Mouse (Mus musculus) neural tube, embryonic 11.5 days (tissue): Measurements from ENCODE around the gene Kctd17. TPM values are rescaled to one million over a fixed set of nuclear protein-coding genes. Genes with fewer than 3 reads are reported as not detected.
A peak's percentile ranks its signal among the peaks of the same experiment; 100 is the strongest.

Experiments used
- ATAC-seq: fragments of 200-750 bp; cut with Nextera tagmentation; 2 replicates; pipeline ENCODE4 v1.8.0; 2017; ENCODE audit warnings: moderate number of reproducible peaks, mild to moderate bottlenecking, moderate TSS enrichment, moderate library complexity; ENCODE audit not compliant: insufficient read depth, low FRiP score, low TSS enrichment
- DNase-seq: peaks from one replicate; pipeline ENCODE4 v3.0.0-alpha.2; 2015; ENCODE audit warnings: low spot score
- H3K27ac ChIP-seq: fragments of 300-500 bp; sonication (generic); 2 replicates; pipeline ENCODE4 v1.5.1; 2014; ENCODE audit warnings: low read depth, mild to moderate bottlenecking, low read length
- H3K27me3 ChIP-seq: fragments of 300-500 bp; sonication (generic); 2 replicates; pipeline ENCODE4 v1.6.1; 2014; ENCODE audit warnings: mild to moderate bottlenecking, low read length, mixed read lengths; ENCODE audit not compliant: control insufficient read depth, insufficient read depth
- H3K36me3 ChIP-seq: fragments of 300-500 bp; sonication (generic); 2 replicates; pipeline ENCODE4 v1.6.1; 2014; ENCODE audit warnings: mild to moderate bottlenecking, low read length, moderate library complexity, mixed read lengths; ENCODE audit not compliant: control insufficient read depth, insufficient read depth
- H3K4me1 ChIP-seq: fragments of 300-500 bp; sonication (generic); 2 replicates; pipeline ENCODE4 v1.6.1; 2014; ENCODE audit warnings: low read length, mixed read lengths; ENCODE audit not compliant: control insufficient read depth, insufficient read depth
- H3K4me2 ChIP-seq: fragments of 300-500 bp; sonication (generic); 2 replicates; pipeline ENCODE4 v1.6.1; 2014; ENCODE audit warnings: low read depth, mild to moderate bottlenecking, moderate library complexity
- H3K4me3 ChIP-seq: fragments of 300-500 bp; sonication (generic); 2 replicates; pipeline ENCODE4 v1.5.1; 2014; ENCODE audit warnings: low read depth, low read length
- H3K9ac ChIP-seq: fragments of 300-500 bp; sonication (generic); 2 replicates; pipeline ENCODE4 v1.6.1; 2014; ENCODE audit warnings: mild to moderate bottlenecking, low read length
- H3K9me3 ChIP-seq: fragments of 300-500 bp; sonication (generic); 2 replicates; pipeline ENCODE4 v1.6.1; 2016; ENCODE audit warnings: low read length; ENCODE audit not compliant: control insufficient read depth
- WGBS: fragments of 180-500 bp; shearing (Covaris S2); extraction: QIAGEN DNeasy Blood & Tissue Kit; methylation state at CpG from one replicate; pipeline ENCODE4 v1.1.7; 2014; 5-methylcytosine and 5-hydroxymethylcytosine counted together
- polyA plus RNA-seq: library from polyadenylated mRNA; unstranded; fragments of >200 nt; fragmentation: Nextera tagmentation; extraction: Ambion mirVana; gene quantifications from 2 replicates; pipeline ENCODE4 v1.2.1, GENCODE M21; 2014

The Kctd17 gene
- polyA plus RNA-seq, 1 experiment from 2014 or later: 78.1 TPM

GRCm38 (mm10) chr15:78406293-78406934 is 21.9 kb upstream of the Kctd17 start, which contains the start of gene Mpst:
TSS of gene Mpst (plus strand) at chr15:78406416.
- WGBS: under 1% methylated on average over 39 of the region's 40 CpGs
- Histone ChIP-seq H3K4me2 (peak within 1 kb of the TSS; percentile 79), H3K27me3 (peaks cover 32% of the 10 kb centered on the region), H3K36me3 (no peaks in the 10 kb centered on the region), H3K9me3 (no peaks in the 10 kb centered on the region), H3K9ac (peak within 1 kb of the TSS; percentile 68), H3K27ac (peak within 1 kb of the TSS; percentile 70), H3K4me3 (peak within 1 kb of the TSS; percentile 41), H3K4me1 (peaks cover 18% of the 10 kb centered on the region)
- ATAC-seq (peak; percentile 80), DNase-seq (peak; percentile 88)

GRCm38 (mm10) chr15:78409570-78410052 is 18.8 kb upstream of the Kctd17 start:
- Histone ChIP-seq H3K27me3 (peaks cover 34% of the 10 kb centered on the region), H3K36me3 (no peaks in the 10 kb centered on the region), H3K9ac (peak overlapping the region; percentile 26; the same call in 1 of the 2 replicates), H3K4me1 (peaks cover 18% of the 10 kb centered on the region), H3K9me3 (no peaks in the 10 kb centered on the region), H3K4me2 (peak overlapping the region; percentile 44), H3K4me3 (peak overlapping the region; percentile 18; the same call in 1 of the 2 replicates), H3K27ac (no peak overlapping the region)
- ATAC-seq (no peak), DNase-seq (no peak)
- WGBS: 5% methylated on average over 12 of the region's 12 CpGs

GRCm38 (mm10) chr15:78413083-78413718 is 15.2 kb upstream of the Kctd17 start:
- Histone ChIP-seq H3K4me1 (peaks cover 7% of the 10 kb centered on the region), H3K9ac (no peak overlapping the region), H3K36me3 (no peaks in the 10 kb centered on the region), H3K27ac (no peak overlapping the region), H3K27me3 (peaks cover 31% of the 10 kb centered on the region), H3K4me2 (no peak overlapping the region), H3K9me3 (no peaks in the 10 kb centered on the region), H3K4me3 (no peak overlapping the region)
- no peak for DNase-seq
- 94% methylated on average over 14 of the region's 14 CpGs for WGBS
- ATAC-seq: no peak

GRCm38 (mm10) chr15:78413719-78414117 is 14.6 kb upstream of the Kctd17 start:
- no peaks in the 10 kb centered on the region for H3K36me3 ChIP-seq
- ATAC-seq: no peak
- no peaks in the 10 kb centered on the region for H3K9me3 ChIP-seq
- H3K4me3 ChIP-seq: no peak overlapping the region
- peaks cover 7% of the 10 kb centered on the region for H3K4me1 ChIP-seq
- WGBS: 50% methylated on average over 1 of the region's 1 CpGs
- DNase-seq: no peak
- H3K4me2 ChIP-seq: no peak overlapping the region
- no peak overlapping the region for H3K27ac ChIP-seq
- H3K9ac ChIP-seq: no peak overlapping the region
- H3K27me3 ChIP-seq: peaks cover 27% of the 10 kb centered on the region

- WGBS: 90% methylated on average over 8 of the region's 8 CpGs
Observed at GRCm38 (mm10) chr15:78414157-78414556, 14.2 kb upstream of the Kctd17 start.

GRCm38 (mm10) chr15:78416937-78417336 is 11.4 kb upstream of the Kctd17 start:
- Histone ChIP-seq H3K4me2 (no peak overlapping the region), H3K27me3 (0 out of 2 replicates have a peak, but pooled peaks cover under 1% of the 10 kb centered on the region), H3K36me3 (no peaks in the 10 kb centered on the region), H3K27ac (no peak overlapping the region), H3K9ac (no peak overlapping the region), H3K4me3 (no peak overlapping the region), H3K9me3 (no peaks in the 10 kb centered on the region), H3K4me1 (no peaks in the 10 kb centered on the region)
- DNase-seq: no peak
- ATAC-seq: no peak
- WGBS: 34% methylated on average over 4 of the region's 4 CpGs

More at GRCm38 (mm10) chr15:78414157-78414556, 14.2 kb upstream of the Kctd17 start:
- Histone ChIP-seq H3K9ac (no peak overlapping the region), H3K4me3 (no peak overlapping the region), H3K36me3 (no peaks in the 10 kb centered on the region), H3K4me2 (no peak overlapping the region), H3K9me3 (no peaks in the 10 kb centered on the region), H3K4me1 (peaks cover 7% of the 10 kb centered on the region), H3K27ac (no peak overlapping the region), H3K27me3 (peaks cover 22% of the 10 kb centered on the region)
- ATAC-seq (no peak), DNase-seq (no peak)

GRCm38 (mm10) chr15:78420395-78420794 is 8.0 kb upstream of the Kctd17 start:
- no peak for ATAC-seq
- WGBS: 88% methylated on average over 13 of the region's 13 CpGs
- no peaks in the 10 kb centered on the region for H3K4me1 ChIP-seq
- H3K36me3 ChIP-seq: no peaks in the 10 kb centered on the region
- no peak overlapping the region for H3K27ac ChIP-seq
- no peak overlapping the region for H3K9ac ChIP-seq
- H3K4me2 ChIP-seq: no peak overlapping the region
- H3K9me3 ChIP-seq: no peaks in the 10 kb centered on the region
- no peak for DNase-seq
- H3K4me3 ChIP-seq: no peak overlapping the region
- no peaks in the 10 kb centered on the region for H3K27me3 ChIP-seq

GRCm38 (mm10) chr15:78422046-78422956 is 6.1 kb upstream of the Kctd17 start:
- Histone ChIP-seq H3K36me3 (no peaks in the 10 kb centered on the region), H3K4me3 (no peak overlapping the region), H3K4me2 (no peak overlapping the region), H3K4me1 (no peaks in the 10 kb centered on the region), H3K9me3 (no peaks in the 10 kb centered on the region), H3K27me3 (no peaks in the 10 kb centered on the region), H3K9ac (no peak overlapping the region), H3K27ac (no peak overlapping the region)
- peak; percentile 31; the same call in 1 of the 2 replicates for ATAC-seq
- WGBS: 19% methylated on average over 16 of the region's 16 CpGs
- peak; percentile 83 for DNase-seq
